Mouse (Mus musculus) retina, embryonic 14.5 days (tissue): Measurements from ENCODE around the gene Senp7.
A peak's percentile ranks its signal among the peaks of the same experiment; 100 is the strongest.
"Not testable (repeated sequence)": the region's sequence is repeated elsewhere in the genome, so short reads cannot be mapped to it uniquely, and the experiment has no call there.

Experiments used
- DNase-seq: peaks from one replicate; pipeline ENCODE4 v3.0.0-alpha.2; 2015; ENCODE audit warnings: low spot score

Senp7 gene

DNA sequence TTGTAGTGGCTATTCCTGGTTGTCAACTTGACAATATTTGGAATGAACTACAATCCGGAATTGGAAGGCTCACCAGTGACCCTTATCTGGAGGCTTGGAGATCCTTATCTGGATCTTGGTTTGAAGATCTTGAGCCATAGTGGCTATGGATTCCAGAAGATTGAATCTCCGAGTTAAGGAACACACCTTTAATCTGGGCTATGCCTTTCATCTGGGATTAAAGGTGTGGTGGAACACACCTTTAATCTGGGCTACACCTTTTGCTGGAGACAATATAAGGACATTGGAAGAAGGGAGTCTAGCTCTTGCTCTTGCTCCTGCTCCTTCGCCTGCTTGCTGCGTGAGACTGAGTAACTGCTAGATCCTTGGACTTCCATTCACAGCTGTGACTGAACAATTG lies at the start of gene Senp7:
TSS of gene Senp7 (plus strand) at position 301 of the 400 bp plus-strand sequence.
- not testable (repeated sequence) for DNase-seq

DNA sequence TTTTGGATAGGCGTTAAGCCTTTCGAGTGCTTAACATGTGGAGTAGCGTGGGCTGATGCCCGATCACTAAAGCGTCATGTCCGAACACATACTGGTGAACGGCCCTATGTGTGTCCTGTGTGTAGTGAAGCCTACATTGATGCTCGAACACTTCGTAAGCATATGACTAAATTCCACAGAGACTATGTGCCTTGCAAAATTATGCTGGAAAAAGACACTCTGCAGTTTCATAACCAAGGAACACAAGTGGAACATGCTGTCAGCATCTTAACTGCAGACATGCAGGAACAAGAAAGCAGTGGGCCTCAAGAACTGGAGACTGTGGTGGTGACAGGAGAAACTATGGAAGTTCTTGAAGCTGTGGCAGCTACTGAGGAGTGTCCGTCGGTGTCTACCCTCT lies 41.3 kb upstream of the Senp7 start:
- DNase-seq, result no peak

- no peak for DNase-seq
These were observed 39.3 kb upstream of the Senp7 start for GRCm38 (mm10) chr16:56008862-56009261.

GRCm38 (mm10) chr16:56012789-56013743 lies 35.1 kb upstream of the Senp7 start:
- DNase-seq, result no peak

DNA sequence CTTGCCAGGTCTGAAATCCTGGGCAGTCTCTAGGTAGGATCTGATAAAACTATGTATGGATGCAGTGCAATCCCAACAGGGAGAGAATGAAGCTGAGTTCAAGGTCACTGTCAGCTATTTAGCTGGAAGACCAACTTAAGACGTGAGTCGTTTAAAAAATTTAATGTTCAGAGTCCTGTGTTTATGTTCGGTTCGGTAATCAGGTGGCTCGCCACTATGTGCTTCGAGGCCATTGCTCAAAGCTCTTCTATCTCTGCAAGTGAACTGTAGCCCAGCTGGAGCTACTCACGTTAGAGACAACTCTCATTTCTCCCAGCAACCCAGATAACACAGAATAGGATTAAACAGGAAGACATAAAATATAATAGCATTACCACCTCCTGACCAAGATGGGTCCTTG lies 34.1 kb upstream of the Senp7 start:
- DNase-seq, result no peak

DNA sequence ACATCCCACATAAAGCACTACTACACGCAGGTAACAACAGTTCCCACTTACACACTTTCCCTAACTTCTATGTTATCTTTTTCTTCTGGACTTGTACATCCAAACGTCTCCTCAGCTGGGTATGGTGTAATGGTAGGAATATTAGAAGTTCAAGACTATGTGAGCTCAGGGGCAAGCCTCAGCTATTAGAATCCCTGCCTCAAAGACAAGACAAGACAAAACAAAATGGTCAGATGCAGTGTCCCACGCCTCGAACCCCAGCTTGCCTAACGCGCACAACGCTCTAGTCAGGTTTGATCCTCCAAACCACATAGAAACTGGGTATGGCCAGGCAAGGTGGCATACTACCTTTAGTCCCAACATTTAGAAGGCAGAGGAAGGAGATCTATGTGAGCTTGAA lies 28.5 kb upstream of the Senp7 start:
- no peak for DNase-seq

DNA sequence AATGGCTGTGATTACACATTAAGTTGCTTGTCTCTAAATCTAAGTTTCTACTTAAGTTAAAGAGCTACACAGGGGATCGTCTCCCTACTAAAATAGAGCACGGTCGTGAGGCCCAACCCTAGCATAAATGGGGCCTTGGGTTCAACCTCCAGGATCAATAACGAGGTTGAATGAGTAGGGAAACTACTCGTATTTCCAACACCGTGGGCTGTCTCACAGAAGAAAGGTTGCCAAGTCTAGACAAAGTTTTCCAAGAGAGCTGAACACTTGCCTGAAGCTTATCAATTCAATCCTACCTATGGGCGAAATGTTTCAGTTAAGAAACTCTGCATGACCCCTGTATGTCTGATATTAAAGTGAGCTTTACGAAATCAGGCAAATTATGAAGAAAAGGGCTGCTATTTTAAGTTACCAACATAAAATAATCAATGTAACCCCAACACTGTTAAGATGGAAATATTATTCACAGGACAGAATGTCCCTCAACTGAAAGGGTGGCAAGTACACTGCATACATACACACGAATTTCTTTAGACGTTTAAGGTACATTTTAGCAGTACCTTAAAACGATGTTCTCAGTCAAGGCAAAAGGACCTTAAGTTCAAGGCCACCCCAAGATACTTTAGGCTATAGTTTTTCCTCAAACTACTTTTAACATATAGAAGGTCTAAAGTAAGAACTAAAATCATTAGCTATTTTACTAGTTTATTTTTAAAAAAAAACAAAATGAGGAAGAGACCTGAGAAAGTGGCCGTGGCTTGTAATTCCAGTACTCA lies 20.1 kb upstream of the Senp7 start:
- DNase-seq, result no peak

- peak; percentile 61 for DNase-seq
These were observed 19.2 kb upstream of the Senp7 start for GRCm38 (mm10) chr16:56028722-56029551.

- peak; percentile 97 for DNase-seq
These were observed 18.5 kb upstream of the Senp7 start, which contains the start of gene Pcnp for GRCm38 (mm10) chr16:56029661-56030082. Pcnp (minus strand) TSS chr16:56029739.

DNA sequence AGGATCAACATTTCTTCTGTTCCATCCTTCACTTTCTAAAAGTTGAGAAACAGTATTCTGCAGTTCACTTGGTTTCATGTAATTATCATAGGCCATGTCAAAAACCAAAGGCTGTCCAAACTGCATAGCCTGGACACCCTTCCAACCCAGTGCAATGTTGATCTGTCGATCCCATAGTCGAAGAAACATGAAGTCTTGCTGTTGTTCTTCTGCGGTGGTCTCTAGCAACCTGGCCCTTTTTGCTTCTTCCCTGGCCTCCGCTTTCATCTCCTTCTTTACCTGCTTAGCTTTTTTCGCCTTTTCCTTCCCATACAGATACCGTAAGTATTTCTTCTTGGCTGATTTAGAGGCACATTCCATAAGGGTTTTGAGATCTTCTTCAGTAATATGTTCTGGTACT lies 13.6 kb upstream of the Senp7 start:
- DNase-seq, result no peak

GRCm38 (mm10) chr16:56036501-56036900 lies 11.6 kb upstream of the Senp7 start:
- no peak for DNase-seq

DNA sequence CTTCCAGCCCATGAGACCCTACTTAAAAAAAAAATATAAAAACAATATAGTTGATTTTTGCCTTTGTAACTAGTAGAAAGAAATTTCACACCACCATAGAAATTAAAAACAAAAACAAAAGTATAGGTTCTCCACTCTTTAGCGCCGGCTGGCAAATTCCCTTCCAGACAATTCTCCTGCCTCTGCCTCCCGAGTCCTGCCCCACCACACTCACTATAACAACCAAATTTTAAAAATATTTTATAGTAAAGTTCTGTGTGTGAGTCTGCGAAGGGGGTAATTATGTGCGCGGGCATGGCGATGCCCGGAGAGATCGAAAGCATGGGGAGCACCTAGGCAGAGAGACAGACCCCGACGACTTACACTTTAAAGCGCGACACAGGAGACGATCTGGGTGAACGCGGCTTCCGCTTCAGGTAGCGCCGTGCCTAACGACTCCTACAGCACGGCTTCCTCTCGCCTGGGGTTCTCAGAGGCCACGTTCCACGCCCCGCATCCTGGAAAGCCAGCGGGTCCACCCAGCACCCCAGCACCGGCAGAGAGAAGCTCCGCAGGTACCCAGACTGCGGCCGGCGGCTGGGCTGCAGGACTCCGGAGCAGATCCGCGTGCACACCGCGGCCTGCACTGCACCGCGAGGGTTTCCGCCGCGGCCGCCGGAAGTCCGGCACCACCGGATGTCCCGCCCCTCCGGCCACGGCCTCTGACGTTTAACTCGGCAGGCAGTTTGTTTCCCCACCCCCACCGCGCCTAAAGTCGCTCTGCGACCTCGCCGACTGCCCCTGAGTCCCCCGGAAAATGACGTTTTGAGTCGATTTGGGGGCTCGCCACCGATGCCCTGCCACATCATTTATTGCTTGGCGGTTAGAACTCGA lies 10.8 kb upstream of the Senp7 start, which contains the start of gene Trmt10c:
TSS of gene Trmt10c (minus strand) at position 682 of the 873 bp plus-strand sequence.
- peak; percentile 91 for DNase-seq

GRCm38 (mm10) chr16:56038090-56038489 lies 10.0 kb upstream of the Senp7 start:
- no peak for DNase-seq

GRCm38 (mm10) chr16:56055911-56056310 lies 7.8 kb downstream of the Senp7 start:
- DNase-seq, result no peak

GRCm38 (mm10) chr16:56056944-56057590 lies 8.9 kb downstream of the Senp7 start:
- DNase-seq, result no peak

DNA sequence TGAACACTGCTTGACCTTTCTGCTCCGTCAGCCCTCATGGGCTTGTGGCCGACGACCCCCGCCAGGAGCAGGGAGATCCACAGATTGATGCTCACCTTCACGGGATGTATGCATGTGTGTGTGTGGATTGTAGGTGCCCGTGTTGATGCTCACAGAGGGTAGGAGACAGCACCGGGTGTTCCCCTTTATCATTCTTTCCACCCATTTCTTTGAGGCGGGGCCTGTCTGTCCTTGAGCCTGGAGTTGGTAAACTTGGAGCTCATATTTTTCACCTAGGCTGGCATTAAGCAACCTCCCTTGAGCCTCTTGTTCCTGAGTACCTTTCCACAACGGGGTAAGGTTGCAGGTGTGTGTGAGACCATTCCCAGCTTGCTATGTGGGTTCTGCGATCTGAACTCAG lies 10.0 kb downstream of the Senp7 start:
- DNase-seq, result no peak

DNA sequence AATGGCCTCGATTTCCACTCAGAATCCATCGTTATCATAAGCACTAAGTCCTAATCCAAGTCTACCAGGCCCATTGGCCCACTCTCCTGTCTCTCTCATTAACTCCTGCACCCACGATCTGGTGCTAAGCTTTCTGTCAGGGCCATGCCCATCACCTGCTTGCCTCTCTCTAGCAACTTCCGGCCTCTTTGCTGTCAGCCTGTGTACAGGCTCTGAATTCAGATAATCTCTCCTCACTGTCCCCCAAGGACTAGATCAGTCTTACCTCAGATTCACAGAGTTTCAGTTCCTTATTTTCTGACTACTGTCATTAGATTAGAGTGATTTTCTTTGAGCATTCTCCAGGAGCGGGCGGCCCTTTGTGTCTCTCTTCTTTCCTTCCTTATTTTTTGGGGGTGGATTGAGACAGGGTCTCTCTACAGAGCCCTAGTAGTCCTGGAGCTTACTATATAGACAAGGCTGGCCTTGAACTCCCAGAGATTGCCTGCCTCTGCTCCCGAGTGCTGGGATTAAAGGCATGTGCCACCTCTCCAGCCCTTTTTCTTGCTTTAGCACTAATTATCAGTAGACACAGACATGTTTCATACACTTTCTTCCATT lies 14.0 kb downstream of the Senp7 start:
- DNase-seq, result no peak

GRCm38 (mm10) chr16:56062981-56063380 lies 14.8 kb downstream of the Senp7 start:
- DNase-seq, result no peak

DNA sequence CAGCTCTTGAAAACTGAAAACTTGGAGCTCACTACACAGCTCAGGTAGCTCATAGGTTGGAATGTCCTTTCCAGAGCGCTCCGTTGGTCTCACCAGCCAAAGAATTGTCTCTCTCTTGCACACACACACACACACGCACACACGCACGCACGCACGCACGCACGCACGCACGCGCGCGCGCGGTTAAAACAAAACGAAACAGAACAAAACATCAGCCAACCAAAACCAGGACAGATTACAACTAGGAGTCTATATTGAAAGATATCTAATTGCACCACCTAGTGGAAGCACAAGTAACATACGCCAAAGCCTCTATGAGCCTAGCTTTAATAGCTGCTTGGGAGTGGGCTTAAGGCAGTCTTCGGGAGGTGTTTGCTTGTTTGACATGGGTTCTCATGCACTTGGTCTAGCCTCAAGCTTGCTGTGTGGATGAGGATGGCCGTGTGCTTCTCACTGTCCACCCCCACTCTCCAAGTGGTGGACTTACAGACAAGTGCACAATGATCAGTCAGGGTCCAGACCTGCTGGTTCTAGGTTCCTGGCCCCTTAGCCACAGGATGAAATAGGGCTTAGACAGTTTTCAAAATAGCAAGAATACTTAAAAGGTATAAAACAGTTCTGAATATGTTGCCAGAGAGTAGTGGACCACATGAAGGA lies 16.3 kb downstream of the Senp7 start:
- DNase-seq, result peak; percentile 89
